Mouse (Mus musculus): ENCODE data around the gene Mpz.
"Not testable (repeated sequence)": the region's sequence is repeated elsewhere in the genome, so short reads cannot be mapped to it uniquely, and the experiment has no call there.

Gene Mpz

DNA sequence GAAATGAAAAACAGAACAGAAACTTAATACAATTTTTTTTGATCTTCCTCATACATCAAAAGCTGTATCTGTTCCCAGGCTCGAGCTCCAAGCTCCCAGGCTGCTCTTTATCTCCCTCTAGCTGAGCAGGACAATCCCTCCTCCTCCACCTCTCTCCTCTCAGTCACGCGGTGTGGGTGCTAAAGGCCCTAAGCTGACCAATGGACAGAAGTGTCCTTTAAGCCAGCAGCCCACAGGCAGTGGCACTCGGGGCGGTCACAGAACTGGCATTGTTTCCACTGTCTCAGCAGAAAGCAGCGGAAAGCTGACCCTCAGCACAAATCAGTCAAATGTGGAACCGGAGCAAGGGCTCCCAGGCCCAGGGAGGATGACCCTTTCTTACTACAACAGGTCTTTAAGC is 21.3 kb upstream of the Mpz start:
- DNase-seq (ENCODE audit: low read depth): no peak

DNA sequence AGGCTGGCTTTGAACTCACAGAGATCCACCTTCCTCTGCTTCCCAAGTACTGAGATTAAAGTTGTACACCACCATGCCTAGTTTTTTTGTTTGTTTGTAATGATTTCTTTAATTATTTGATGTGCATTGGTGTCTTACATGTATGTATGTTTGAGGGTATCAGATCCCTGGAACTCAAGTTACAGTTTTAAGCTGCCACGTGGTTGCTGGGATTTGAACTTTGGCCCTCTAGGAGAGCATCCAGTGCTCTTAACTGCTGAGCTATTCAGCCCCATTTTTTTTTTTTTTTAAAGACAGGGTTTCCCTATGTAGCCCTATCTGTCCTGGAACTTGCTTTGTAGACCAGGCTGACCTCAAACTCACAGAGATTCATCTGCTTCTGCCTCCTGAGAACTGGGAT is 19.5 kb upstream of the Mpz start:
- no peak for DNase-seq (ENCODE audit: low read depth)

DNA sequence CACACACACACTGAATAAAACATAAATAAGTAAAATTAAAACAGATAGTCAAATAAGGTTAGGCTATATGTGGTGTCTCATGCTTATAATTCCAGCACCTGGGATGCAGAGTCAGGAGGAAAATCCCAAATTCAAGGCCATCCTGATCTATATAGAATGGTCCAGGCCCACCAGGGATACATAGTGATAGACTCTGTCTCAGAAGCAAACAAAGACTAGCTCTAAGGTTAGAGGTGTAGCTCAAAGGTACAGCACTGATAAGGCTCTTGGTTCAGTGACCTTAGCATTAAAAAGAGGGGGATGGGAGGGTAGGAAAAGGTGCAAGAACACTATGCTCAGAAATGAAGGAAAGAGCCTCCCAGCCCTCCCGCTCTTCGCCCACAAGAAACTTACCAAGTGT is 14.9 kb upstream of the Mpz start:
- DNase-seq (ENCODE audit: low read depth): no peak

DNA sequence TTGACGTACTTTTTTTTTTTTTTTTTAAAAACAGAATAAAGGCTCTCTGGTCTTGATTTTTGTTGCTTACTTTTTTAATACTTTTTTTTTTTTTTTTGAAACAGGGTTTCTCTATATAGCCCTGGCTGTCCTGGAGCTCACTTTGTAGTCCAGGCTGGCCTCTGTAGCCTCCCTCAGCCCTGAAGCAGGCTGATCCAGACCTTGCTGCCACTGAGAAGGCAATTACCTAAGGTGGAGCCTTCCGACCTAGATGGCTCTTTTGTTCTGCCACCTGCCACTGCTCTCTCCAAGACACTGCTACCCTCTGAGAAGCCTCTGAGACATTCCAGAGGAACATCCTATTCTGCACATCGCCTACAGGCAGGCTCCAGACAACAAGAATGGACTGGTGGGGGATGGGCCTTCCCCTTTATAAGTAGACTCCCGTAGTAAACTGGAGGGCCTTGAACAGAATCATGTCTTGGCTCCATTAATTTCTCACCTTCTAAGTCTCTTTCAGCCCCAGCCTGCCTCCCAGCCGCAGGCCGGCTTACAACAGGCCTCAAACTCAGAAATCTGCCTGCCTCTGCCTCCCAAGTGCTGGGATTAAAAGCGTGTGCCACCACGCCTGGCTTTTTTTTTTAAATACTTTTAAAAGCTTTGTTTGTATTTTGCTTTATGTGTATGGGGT is 12.9 kb upstream of the Mpz start:
- not testable (repeated sequence) for DNase-seq (ENCODE audit: low read depth)

DNA sequence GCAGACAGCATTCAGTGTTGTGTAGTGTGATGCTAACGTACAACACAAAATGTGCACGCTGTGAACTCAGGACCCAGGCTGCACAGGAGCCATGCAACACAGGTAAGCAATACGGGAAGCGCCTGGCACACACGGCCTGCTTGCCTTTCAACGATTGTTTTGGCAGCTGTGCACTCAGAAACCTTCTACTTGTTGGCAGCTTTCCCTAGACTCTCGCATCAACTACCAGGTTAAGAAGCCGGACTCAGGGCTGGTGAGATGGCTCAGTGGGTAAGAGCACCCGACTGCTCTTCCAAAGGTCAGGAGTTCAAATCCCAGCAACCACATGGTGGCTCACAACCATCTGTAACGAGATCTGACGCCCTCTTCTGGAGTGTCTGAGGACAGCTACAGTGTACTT is 7.5 kb upstream of the Mpz start:
- DNase-seq (ENCODE audit: low read depth): not testable (repeated sequence)

DNA sequence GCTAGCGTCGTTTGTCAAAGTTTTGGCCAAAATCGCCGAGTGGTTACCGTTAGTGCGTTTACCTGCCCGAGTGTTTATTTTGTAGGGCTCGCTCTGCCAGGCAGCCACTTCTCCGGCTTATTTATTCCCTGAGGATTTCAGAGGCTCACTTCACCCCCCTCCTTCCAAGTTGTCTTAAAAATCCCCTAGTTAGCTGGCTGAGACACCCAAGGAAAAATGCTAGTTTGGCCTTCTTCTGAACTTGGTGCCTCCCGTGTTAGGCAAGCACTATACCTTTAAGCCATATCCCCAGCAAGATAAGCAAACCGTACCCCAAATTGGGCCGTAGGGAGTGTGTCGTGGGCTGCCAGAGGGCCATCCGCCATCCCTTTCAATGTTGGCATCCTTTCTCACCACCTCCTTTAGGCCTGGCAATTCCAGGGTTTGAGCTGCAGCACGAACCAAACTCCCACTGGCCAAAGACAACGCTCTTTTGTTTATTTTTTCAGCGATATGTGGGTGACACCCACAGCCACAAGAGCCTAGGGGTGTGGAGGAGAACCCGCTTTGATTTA is 404 bp downstream of the Mpz start:
- no peak for DNase-seq (ENCODE audit: low read depth)

DNA sequence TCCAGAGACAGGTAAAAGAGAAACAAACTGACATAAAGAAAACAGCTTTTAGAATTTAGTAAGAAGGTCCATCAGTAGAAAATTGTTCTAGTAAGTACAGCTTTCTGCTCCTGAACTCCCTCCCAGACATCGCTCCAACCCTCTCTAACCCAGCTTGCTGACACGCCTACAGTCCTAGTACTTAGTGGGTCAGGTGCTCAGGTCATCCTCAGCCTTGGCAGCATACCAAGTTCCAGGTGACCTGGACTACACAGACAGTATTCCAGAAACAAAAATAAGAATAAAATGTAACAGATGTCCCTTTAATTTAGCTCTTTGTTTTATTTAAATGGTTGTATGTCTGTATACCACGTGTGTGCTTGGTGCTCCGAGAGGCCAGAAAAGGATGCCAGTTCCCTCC is 1.5 kb downstream of the Mpz start:
- no peak for DNase-seq (ENCODE audit: low read depth)

DNA sequence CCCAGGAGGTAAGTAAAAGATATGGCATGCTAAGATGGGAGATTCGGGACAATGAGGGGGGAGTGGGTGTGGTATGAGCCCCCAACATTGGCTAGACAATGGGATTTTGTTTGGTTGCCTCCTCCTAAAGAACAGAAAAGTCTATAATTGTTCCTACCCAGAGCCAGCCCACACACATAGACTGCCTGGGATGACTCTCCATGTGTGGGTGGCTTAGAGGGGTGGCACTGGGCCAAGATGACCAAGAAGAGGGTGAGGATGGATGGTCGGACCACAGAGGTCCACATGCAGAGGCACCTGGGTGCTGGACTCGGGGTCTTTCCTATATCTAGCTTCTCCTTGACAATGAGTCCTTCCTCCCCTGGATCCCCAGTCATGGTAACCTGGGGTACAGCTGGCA is 6.1 kb downstream of the Mpz start:
- DNase-seq (ENCODE audit: low read depth): no peak

DNA sequence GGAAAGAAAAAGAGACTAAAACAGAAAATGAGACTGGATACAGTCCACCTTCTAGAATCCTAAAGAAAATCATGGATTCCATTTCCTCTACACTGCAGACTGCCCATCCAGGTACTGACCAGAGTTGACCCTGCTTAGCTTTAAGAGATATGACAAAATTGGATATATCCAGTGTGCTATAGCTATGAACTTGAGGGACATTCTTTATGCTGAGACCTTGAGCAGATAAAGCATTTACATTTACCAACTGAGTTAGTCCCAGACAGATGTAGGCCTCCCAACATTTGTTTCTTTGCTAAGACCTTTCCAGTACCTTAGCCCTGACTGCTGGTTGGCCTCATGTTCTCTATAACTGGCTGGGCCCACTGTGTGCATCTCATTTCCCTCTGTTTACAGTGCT is 7.5 kb downstream of the Mpz start:
- no peak for DNase-seq (ENCODE audit: low read depth)

DNA sequence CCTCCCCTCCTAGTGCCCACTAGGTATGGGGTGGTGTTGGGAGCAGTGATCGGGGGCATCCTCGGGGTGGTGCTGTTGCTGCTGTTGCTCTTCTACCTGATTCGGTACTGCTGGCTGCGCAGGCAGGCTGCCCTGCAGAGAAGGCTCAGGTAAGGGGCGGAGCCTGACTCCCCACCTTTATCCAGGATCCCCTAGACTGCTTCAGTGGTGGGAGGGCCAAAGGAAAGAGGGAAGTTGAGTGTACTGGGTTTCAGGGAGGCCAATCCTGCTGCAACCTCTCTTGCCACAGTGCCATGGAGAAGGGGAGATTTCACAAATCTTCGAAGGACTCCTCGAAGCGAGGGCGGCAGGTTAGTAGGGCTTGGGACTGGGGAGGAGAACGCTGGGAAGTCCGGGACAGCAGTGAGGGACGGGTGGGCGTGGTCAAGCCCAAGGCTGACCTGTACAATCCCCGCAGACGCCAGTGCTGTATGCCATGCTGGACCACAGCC is 9.0 kb downstream of the Mpz start:
- DNase-seq (ENCODE audit: low read depth): no peak

DNA sequence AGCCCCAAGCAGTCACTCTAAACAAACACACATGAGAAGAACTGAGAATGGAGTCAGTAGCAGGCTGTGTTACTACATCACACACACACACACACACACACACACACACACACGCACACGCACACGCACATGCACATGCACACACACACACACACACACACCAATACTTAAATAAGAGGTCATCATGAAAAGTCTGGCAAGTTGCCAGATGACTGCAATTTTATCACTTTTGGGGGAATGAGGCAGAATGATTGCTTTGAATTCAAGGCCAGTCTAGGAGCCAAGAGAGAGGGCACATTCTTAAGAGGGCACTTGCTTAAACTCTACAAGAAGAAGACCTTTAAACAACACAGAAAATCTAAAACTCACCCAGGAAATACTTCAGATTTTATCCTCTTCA is 12.0 kb downstream of the Mpz start:
- DNase-seq (ENCODE audit: low read depth): no peak

DNA sequence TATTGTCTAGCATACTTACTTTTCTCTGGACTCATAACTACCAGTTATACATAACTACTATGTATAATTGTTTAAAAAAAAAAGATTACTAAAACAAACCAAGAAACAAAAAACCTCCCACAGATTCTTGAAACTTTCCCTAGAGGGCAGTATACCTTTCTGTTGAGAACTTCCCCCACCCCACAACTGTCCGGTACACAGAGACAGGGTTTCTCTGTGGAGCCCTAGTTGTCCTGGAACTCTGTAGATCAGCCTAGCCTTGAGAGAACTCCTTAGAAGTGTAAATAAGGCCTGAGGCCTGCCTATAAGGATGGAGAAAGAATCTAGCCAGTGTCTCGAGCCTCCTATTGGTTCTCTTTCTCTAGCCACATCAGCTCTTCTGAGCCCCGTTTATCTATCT is 13.7 kb downstream of the Mpz start:
- no peak for DNase-seq (ENCODE audit: low read depth)

DNA sequence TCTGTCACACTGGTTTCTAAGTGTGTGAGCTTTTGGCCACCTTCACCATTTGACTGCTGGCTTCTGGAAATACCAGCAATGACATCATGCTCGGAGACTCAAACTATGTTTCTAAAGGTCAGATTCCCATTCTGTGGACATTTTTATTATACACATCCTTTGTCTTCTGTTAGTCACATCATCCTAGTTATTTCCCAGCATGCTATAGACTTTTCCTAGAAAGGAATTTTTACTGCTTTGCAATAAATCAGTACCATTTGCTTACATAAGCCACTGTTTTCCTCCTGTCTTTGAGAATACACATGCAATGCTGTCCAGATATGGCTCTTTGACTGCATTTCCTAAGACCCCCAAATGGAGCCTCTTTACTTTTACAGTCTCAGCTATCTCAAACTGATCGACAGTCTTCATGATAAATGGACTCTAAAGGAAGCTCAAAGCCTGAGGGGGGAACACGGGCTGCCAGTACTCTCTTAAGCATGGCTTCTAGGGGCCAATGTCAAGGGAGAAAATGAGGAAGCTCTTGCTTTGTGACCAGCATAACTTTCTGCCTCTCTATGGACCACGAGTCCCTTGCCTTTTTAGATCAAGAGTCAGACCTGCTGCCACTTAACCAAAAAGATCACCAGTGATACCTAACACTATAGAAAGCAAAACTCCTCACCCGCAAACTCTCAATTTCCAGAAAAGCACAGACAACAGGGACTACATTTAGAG is 15.3 kb downstream of the Mpz start:
- no peak for DNase-seq (ENCODE audit: low read depth)

DNA sequence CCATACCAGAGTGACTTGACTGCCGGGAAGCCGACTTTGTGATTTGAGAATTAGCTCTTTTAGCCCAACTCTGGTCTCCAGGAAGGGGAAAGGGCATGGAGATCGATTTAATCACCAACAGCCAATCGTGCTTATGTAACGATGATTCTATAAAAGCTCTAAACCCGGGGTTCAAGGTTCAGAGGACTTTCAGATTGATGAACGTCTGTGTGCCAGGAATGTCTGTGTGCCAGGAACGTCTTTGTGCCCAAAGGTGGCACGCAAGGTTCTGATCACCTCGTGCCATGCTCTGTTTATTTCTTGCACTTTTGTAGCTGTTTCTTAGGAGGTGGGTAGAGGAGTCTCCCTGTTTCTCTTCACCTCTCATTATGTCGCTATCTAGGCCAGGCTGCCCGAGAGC is 18.4 kb downstream of the Mpz start:
- DNase-seq (ENCODE audit: low read depth): no peak

DNA sequence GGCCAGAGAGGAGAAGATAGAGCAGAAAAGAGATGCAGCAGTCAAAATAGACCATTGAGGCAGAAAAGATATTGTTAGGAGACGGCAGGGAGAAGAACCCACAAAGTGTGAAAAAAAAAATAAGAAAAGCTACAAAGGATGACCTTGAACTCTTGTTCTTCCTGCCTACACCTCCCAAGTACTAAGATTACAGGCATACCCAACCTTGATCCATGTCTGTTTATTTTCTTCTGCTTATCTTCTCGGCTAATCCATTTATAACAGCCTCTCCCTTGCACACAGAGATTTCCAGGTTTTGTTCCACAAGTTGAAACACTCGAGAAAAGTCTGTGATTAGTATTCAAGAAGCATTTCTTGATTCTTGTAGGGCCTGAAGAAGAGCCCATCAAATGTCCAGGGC is 19.4 kb downstream of the Mpz start:
- no peak for DNase-seq (ENCODE audit: low read depth)

DNA sequence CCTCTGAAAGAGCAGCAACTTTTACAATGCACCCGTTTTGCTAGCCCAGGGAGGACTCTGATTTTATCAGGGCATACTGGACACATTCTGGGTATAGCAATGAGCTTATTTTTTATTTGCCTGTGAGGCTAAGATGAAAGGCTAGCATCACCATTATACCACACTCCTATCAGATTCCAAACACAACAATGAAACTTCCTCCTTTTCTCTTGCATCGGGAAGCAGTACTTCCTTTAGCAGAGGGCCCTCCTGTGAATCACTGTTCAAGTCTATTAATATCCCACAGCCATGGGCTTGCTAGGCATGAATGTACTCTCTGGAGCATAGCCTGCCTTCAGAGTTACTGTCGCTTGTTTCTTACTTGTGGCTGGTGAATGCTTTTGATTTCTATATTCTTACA is 20.6 kb downstream of the Mpz start:
- DNase-seq (ENCODE audit: low read depth): no peak

DNA sequence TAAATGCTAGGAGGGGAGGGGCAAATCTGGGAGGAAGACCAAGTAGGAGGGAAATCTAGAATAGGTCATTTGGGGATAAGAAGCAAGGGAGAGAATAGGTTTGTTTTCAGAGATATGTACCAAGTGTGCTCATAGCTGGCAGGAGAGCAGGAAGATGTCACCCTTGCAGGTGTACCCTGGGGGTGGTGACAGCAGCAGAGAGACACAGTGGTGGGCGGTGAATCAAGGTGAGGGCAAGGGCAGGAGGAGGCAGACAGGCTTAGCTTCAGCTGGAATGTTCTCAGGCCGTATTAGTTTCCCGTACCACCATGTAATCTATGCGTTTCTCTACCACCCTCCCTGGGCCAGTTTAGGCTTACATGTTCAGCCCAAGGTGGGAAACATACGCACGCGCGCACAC is 22.3 kb downstream of the Mpz start:
- DNase-seq (ENCODE audit: low read depth): no peak

DNA sequence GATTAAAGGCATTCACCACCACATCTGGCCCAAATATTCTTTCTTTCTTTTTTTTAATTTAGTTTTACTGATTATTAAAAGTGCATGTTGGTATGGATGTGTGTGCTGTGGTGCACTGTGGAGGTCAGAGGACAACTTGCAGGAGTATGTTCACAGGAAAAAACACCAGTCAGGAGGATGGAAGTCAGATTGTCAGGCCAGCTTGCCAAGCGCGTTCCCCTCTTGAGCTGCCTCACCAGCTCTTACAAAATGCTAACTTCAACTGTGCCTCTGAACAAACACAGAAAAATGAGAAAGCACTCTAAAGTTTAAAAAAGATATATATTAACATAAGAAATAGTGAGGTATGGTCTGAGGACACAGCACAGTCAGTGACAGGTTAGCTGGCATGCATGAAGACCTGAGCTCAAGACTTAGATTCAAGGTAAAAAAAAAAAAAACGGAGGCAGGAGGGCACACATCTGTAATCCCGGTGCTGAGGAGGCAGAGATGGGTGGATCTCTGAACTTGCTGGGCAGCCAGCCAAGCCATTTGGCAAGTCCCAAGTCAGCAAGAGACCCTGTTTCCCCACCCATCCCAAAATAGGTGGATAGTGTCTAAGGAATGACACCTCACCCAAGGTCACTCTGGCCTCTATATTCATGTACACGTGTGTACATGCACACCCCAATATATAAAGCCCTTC is 29.1 kb downstream of the Mpz start:
- DNase-seq (ENCODE audit: low read depth): no peak

DNA sequence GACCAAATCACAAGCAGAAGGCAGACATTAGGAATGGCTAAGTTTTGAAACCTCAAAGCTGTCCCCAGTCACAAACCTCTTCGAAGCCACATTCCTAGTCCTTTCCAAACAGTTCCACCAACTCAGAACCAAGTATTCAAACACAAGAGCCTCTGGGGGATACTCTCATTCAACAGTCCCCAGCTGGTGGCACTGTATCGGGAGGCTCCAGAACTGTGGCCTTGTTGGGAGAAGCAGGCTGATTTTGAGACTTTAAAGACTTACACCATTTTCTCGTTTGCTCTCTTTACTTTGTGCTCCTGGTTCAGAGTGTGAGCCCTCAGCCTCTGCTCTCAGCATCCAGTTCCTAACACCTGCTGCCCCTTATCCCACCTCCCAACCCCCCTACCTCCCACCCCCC is 32.5 kb downstream of the Mpz start:
- DNase-seq (ENCODE audit: low read depth): no peak

DNA sequence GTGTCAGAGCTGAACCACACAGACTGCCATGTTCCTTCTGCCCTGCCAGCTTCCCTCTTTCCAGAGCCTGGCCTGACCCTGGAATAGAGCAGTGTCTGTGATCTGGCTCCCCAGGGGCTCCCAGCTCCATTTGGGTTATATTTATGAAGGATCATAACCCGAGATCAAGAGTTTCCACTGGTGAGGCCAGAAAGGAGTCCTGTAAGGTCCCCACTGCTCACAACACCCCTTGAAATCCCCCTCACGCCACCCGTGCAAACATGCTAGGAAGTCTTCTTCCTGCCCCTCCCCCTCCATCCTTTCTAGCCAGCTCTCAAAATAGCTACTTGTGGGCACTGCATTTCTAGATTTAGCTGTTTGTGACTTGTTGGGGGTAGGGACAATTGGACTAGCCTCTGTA is 33.1 kb downstream of the Mpz start:
- no peak for DNase-seq (ENCODE audit: low read depth)

DNA sequence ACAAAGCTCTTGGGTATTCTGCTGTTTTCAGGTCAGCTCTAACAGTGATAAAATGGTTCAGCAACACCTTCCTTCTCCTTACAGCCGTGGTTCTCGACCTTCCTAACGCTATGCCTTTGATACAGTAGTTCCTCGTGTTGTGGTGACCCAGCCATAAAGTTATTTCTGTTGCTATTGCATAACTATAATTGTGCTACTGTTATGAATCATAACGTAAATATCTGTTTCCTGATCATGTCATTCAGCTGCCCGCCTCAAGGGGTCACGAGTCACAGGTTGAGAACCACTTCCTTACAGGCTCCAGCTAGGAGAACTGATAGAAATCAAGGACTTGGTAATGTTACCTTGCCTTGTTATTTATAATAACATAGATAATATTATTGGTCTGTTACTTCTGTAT is 33.8 kb downstream of the Mpz start:
- no peak for DNase-seq (ENCODE audit: low read depth)

DNA sequence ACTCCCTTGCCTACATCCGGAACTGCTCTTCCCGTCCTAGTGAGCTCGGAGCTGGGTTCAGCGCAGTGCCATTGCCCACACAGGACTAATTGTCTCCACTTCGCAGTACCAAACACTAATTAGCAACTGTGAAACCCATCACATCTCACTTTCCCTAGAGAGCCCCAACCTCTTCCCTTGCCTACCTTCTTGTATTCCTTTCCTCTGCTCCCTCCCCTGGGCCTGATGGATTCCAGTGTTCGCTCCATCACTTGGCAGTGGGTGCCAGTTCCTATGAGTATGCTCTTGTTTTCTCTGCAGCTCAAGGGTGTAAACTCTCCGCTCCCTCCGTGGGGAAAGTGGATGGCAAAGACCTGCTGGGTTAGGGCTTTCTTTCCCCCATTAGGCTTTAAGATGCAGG is 35.1 kb downstream of the Mpz start:
- no peak for DNase-seq (ENCODE audit: low read depth)

All from c-Kit-positive CD71-positive TER-119-negative erythroid progenitor cells, embryonic 14.5 days (primary cell).